Mouse (Mus musculus) liver, embryonic 11.5 days (tissue): ENCODE results near the gene Car7. TPM values are rescaled to one million over a fixed set of nuclear protein-coding genes. Genes with fewer than 3 reads are reported as not detected.

Experiments
- ATAC-seq: fragments of 200-750 bp; cut with Nextera tagmentation; replicated peaks from 2 replicates; pipeline ENCODE4 v1.8.0; 2017; ENCODE audit warnings: moderate number of reproducible peaks, mild to moderate bottlenecking, moderate TSS enrichment, moderate library complexity; ENCODE audit not compliant: low FRiP score
- DNase-seq: peaks from one replicate; pipeline ENCODE4 v3.0.0-alpha.2; 2017; ENCODE audit warnings: low spot score
- H3K27ac ChIP-seq: fragments of 300-500 bp; sonication (generic); 2 replicates; pipeline ENCODE4 v1.5.1; 2014; ENCODE audit warnings: mild to moderate bottlenecking, low read depth, low read length, control low read depth
- H3K27me3 ChIP-seq: fragments of 300-500 bp; sonication (generic); replicated peaks from 2 replicates; pipeline ENCODE4 v1.6.1; 2014; ENCODE audit warnings: low read length, mixed read lengths; ENCODE audit not compliant: control insufficient read depth, insufficient read depth
- H3K36me3 ChIP-seq: fragments of 300-500 bp; sonication (generic); 2 replicates; pipeline ENCODE4 v1.6.1; 2014; ENCODE audit warnings: mild to moderate bottlenecking, low read length, moderate library complexity, mixed read lengths; ENCODE audit not compliant: control insufficient read depth, insufficient read depth
- H3K4me1 ChIP-seq: fragments of 300-500 bp; sonication (generic); replicated peaks from 2 replicates; pipeline ENCODE4 v1.6.1; 2014; ENCODE audit warnings: low read length, mixed read lengths; ENCODE audit not compliant: control insufficient read depth, insufficient read depth
- H3K4me2 ChIP-seq: fragments of 300-500 bp; sonication (generic); 2 replicates; pipeline ENCODE4 v1.6.1; 2014; ENCODE audit warnings: mild to moderate bottlenecking, control low read depth, moderate library complexity
- H3K4me3 ChIP-seq: fragments of 300-500 bp; sonication (generic); 2 replicates; pipeline ENCODE4 v1.5.1; 2014; ENCODE audit warnings: low read depth, low read length, control low read depth
- H3K9ac ChIP-seq: fragments of 300-500 bp; sonication (generic); 2 replicates; pipeline ENCODE4 v1.6.1; 2014; ENCODE audit warnings: low read depth, low read length, control low read depth
- H3K9me3 ChIP-seq: fragments of 300-500 bp; sonication (generic); 2 replicates; pipeline ENCODE4 v1.6.1; 2016; ENCODE audit warnings: low read length, inconsistent platforms, mixed read lengths; ENCODE audit not compliant: control insufficient read depth
- WGBS: fragments of 180-500 bp; shearing (Covaris S2); extraction: QIAGEN DNeasy Blood & Tissue Kit; methylation state at CpG from one replicate; pipeline ENCODE4 v1.1.7; 2014; 5-methylcytosine and 5-hydroxymethylcytosine counted together
- polyA plus RNA-seq: library from polyadenylated mRNA; unstranded; fragments of >200 nt; fragmentation: Nextera tagmentation; extraction: Ambion mirVana; gene quantifications from 2 replicates; pipeline ENCODE4 v1.2.1, GENCODE M21; 2014

The Car7 gene
- 2.1 and 2.3 TPM in 2 replicates for polyA plus RNA-seq

GRCm38 (mm10) chr8:104533971-104534778, at the start of gene Car7, which contains the start of gene Nae1:
TSS of gene Car7 (plus strand) at chr8:104534689.
TSS of gene Nae1 (minus strand) at chr8:104534637.
- under 1% methylated on average over 66 of the region's 70 CpGs for WGBS
- peak within 1 kb of the TSS; percentile 67 for H3K27ac ChIP-seq

GRCm38 (mm10) chr8:104509061-104510006, 25.2 kb upstream of the Car7 start, which contains the start of gene Terb1:
TSS of gene Terb1 (minus strand) at chr8:104509910.
- ATAC-seq (peak; percentile 62), DNase-seq (peak; percentile 51)
- peak within 1 kb of the TSS; percentile 70 for H3K9ac ChIP-seq
- no peaks in the 10 kb centered on the region; the same call in 1 of the 2 replicates for H3K36me3 ChIP-seq
- H3K9me3 ChIP-seq, result no peaks in the 10 kb centered on the region
- H3K27ac ChIP-seq, result no peak within 1 kb of the TSS
- no peaks in the 10 kb centered on the region for H3K27me3 ChIP-seq
- peak within 1 kb of the TSS; percentile 96 for H3K4me2 ChIP-seq
- H3K4me3 ChIP-seq, result peak within 1 kb of the TSS; percentile 66
- 4% methylated on average over 64 of the region's 64 CpGs for WGBS
- H3K4me1 ChIP-seq, result 0 out of 2 replicates have a peak, but pooled peaks cover 6% of the 10 kb centered on the region

More at GRCm38 (mm10) chr8:104533971-104534778, at the start of gene Car7, which contains the start of gene Nae1:
- DNase-seq (peak; percentile 93), ATAC-seq (peak; percentile 95)
- Histone ChIP-seq H3K4me1 (no peaks in the 10 kb centered on the region; the same call in 1 of the 2 replicates), H3K4me3 (peak within 1 kb of the TSS; percentile 90), H3K9ac (peak within 1 kb of the TSS; percentile 94), H3K36me3 (no peaks in the 10 kb centered on the region; the same call in 1 of the 2 replicates), H3K27me3 (peaks cover 12% of the 10 kb centered on the region), H3K4me2 (peak within 1 kb of the TSS; percentile 89), H3K9me3 (no peaks in the 10 kb centered on the region)

- no peaks in the 10 kb centered on the region for H3K9me3 ChIP-seq
- 80% methylated on average over 3 of the region's 3 CpGs for WGBS
- H3K36me3 ChIP-seq, result no peaks in the 10 kb centered on the region; the same call in 1 of the 2 replicates
- H3K4me1 ChIP-seq, result 0 out of 2 replicates have a peak, but pooled peaks cover 6% of the 10 kb centered on the region
- H3K27ac ChIP-seq, result no peak overlapping the region
- H3K27me3 ChIP-seq, result no peaks in the 10 kb centered on the region
- peak overlapping the region; percentile 96 for H3K4me2 ChIP-seq
- no peak overlapping the region for H3K9ac ChIP-seq
- H3K4me3 ChIP-seq, result no peak overlapping the region; the same call in 1 of the 2 replicates
- DNase-seq, result no peak
- ATAC-seq, result 0 out of 2 replicates have a peak, but pooled peaks have one; percentile 19
Measured at GRCm38 (mm10) chr8:104510134-104510533, 24.4 kb upstream of the Car7 start.

GRCm38 (mm10) chr8:104517872-104518271, 16.6 kb upstream of the Car7 start:
- no peak for DNase-seq
- 87% methylated on average over 5 of the region's 5 CpGs for WGBS
- Histone ChIP-seq H3K27me3 (no peaks in the 10 kb centered on the region), H3K4me2 (no peak overlapping the region), H3K36me3 (peaks cover 7% of the 10 kb centered on the region), H3K9ac (no peak overlapping the region), H3K4me3 (no peak overlapping the region), H3K9me3 (no peaks in the 10 kb centered on the region), H3K27ac (no peak overlapping the region), H3K4me1 (no peaks in the 10 kb centered on the region)
- ATAC-seq, result no peak

DNA sequence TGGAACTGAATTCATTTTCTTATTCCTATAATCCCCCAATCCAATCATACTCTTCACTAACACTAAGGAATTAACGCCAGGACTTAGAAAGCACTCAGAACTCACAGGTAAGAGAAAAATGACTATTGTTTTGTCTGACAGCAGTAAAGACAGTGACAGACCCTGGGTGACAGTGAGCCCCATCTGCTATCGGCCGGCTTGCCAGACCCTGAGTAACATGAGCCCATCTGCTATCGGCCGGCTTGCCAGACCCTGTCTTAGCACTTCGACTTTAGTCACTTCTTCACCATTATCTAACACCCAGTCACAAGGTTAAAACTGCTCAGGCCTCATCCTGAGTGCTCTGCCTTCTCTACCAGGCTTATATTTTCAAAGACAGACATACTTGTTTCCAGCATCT, 4.8 kb upstream of the Car7 start:
- ATAC-seq (no peak), DNase-seq (no peak)
- WGBS, result 89% methylated on average over 6 of the region's 6 CpGs
- no peak overlapping the region for H3K4me2 ChIP-seq
- no peaks in the 10 kb centered on the region for H3K27me3 ChIP-seq
- no peaks in the 10 kb centered on the region; the same call in 1 of the 2 replicates for H3K4me1 ChIP-seq
- peaks cover 2% of the 10 kb centered on the region; the same call in 1 of the 2 replicates for H3K36me3 ChIP-seq
- H3K9me3 ChIP-seq, result no peaks in the 10 kb centered on the region
- H3K27ac ChIP-seq, result no peak overlapping the region
- H3K9ac ChIP-seq, result no peak overlapping the region
- H3K4me3 ChIP-seq, result no peak overlapping the region

DNA sequence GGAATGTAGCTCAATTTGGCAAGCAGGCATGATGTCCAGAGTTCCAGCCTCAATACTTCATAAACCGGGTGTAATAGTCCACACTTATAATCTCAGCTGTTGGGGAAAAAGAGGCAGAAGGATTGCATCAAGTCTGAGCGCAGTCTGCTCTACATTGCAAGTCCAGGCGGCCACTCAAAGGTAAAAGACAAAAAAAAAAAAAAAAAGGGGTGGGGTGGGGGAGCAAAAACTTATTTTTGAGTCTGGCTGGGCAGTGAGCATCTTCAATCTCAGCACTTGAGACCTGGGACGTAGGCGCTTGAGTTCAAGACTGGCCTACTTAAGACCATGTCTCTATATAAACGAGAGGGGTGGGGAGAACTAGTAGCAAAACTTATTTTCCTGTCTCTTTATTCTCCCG, 938 bp upstream of the Car7 start:
- Histone ChIP-seq H3K27ac (no peak overlapping the region), H3K4me2 (peak overlapping the region; percentile 89), H3K9ac (peak overlapping the region; percentile 94), H3K36me3 (no peaks in the 10 kb centered on the region; the same call in 1 of the 2 replicates), H3K4me1 (no peaks in the 10 kb centered on the region; the same call in 1 of the 2 replicates), H3K4me3 (peak overlapping the region; percentile 90), H3K9me3 (no peaks in the 10 kb centered on the region), H3K27me3 (peaks cover 8% of the 10 kb centered on the region)
- 31% methylated on average over 7 of the region's 7 CpGs for WGBS
- ATAC-seq (no peak), DNase-seq (no peak)

GRCm38 (mm10) chr8:104534779-104535141, 271 bp downstream of the Car7 start:
- 8% methylated on average over 9 of the region's 9 CpGs for WGBS
- DNase-seq, result peak; percentile 46
- H3K4me2 ChIP-seq, result peak overlapping the region; percentile 89
- no peaks in the 10 kb centered on the region; the same call in 1 of the 2 replicates for H3K4me1 ChIP-seq
- peak overlapping the region; percentile 90 for H3K4me3 ChIP-seq
- ATAC-seq, result peak; percentile 71
- no peaks in the 10 kb centered on the region for H3K9me3 ChIP-seq
- peak overlapping the region; percentile 94 for H3K9ac ChIP-seq
- H3K27ac ChIP-seq, result no peak overlapping the region
- H3K36me3 ChIP-seq, result no peaks in the 10 kb centered on the region; the same call in 1 of the 2 replicates
- peaks cover 18% of the 10 kb centered on the region for H3K27me3 ChIP-seq

DNA sequence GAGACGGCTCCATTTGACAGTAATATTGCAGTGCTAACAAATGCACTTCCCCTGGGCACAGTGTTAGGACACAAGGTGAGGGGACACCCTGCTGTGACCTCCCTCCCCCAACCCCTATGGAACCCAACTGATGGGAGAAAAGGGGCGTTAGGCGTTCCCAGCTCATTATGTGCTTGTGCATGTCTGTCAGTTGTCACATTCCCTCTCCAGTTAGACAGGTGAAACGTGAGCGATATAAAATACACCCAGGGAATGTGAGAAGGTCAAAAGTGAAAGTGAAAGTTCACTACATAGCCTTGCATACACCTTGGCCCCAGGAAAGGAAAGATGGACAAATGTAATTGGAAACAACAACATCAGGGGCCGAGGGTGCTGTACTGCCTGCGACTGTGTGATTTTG, 889 bp downstream of the Car7 start:
- 30% methylated on average over 7 of the region's 7 CpGs for WGBS

More for the DNA sequence above, 889 bp downstream of the Car7 start:
- peaks cover 1% of the 10 kb centered on the region for H3K4me1 ChIP-seq
- H3K9me3 ChIP-seq, result no peaks in the 10 kb centered on the region
- H3K4me3 ChIP-seq, result peak overlapping the region; percentile 90
- H3K4me2 ChIP-seq, result peak overlapping the region; percentile 89
- H3K27ac ChIP-seq, result no peak overlapping the region
- DNase-seq (no peak), ATAC-seq (no peak)
- H3K9ac ChIP-seq, result peak overlapping the region; percentile 34; the same call in 1 of the 2 replicates
- peaks cover 24% of the 10 kb centered on the region for H3K27me3 ChIP-seq
- no peaks in the 10 kb centered on the region; the same call in 1 of the 2 replicates for H3K36me3 ChIP-seq
